Mouse (Mus musculus) macrophage (primary cell): ENCODE data around the gene Sgsm3. TPM values are rescaled to one million over a fixed set of nuclear protein-coding genes. Genes with fewer than 3 reads are reported as not detected.

ENCODE experiments used
- H3K27ac ChIP-seq: fragments of 350-480 bp; formaldehyde crosslinking; 2 replicates; pipeline ENCODE4 v1.9.0; 2021
- H3K36me3 ChIP-seq: fragments of 350-480 bp; formaldehyde crosslinking; 2 replicates; pipeline ENCODE4 v1.9.0; 2021; ENCODE audit errors: inconsistent target
- H3K4me3 ChIP-seq: fragments of 350-480 bp; formaldehyde crosslinking; 2 replicates; pipeline ENCODE4 v1.9.0; 2021; ENCODE audit errors: inconsistent target
- H3K79me2 ChIP-seq: fragments of 350-480 bp; formaldehyde crosslinking; 2 replicates; pipeline ENCODE4 v1.9.0; 2021; ENCODE audit errors: inconsistent target
- WGBS: methylation state at CpG from one replicate; pipeline ENCODE4 v1.1.7; 2026; ENCODE audit warnings: inconsistent platforms; ENCODE audit not compliant: missing documents; 5-methylcytosine and 5-hydroxymethylcytosine counted together
- polyA plus RNA-seq: library from polyadenylated mRNA; stranded (reverse); fragments of 250-400 nt; gene quantifications from 3 replicates; pipeline ENCODE4 v1.2.4, GENCODE M21; 2018; ENCODE audit warnings: inconsistent platforms

Gene Sgsm3
- polyA plus RNA-seq, 1 experiment from 2014 or later, result 10.3 TPM

DNA sequence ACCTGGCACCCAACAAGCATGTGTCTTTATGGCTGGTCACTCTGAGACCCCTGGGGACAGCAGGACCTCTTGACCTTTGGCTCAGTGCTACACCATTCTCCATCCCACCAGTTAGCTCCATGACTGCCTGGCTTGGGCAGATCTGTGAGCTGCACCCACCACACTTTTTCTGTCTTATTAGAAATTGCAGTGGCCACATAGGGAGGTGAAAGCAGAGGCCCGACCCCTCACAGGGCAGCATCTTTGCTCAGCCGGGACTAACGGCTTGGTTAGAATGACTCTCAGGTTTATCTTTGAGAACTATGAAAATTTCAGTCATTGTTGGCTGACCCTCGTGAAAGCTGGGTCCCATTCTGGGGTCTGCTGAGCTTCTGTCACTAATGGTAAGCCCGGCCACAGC lies 49.3 kb downstream of the Sgsm3 start:
- WGBS, result 92% methylated on average over 5 of the region's 5 CpGs
- Histone ChIP-seq H3K4me3 (no peak overlapping the region), H3K36me3 (peaks cover 19% of the 10 kb centered on the region; the same call in 1 of the 2 replicates), H3K27ac (no peak overlapping the region), H3K79me2 (peaks cover 74% of the 10 kb centered on the region)

DNA sequence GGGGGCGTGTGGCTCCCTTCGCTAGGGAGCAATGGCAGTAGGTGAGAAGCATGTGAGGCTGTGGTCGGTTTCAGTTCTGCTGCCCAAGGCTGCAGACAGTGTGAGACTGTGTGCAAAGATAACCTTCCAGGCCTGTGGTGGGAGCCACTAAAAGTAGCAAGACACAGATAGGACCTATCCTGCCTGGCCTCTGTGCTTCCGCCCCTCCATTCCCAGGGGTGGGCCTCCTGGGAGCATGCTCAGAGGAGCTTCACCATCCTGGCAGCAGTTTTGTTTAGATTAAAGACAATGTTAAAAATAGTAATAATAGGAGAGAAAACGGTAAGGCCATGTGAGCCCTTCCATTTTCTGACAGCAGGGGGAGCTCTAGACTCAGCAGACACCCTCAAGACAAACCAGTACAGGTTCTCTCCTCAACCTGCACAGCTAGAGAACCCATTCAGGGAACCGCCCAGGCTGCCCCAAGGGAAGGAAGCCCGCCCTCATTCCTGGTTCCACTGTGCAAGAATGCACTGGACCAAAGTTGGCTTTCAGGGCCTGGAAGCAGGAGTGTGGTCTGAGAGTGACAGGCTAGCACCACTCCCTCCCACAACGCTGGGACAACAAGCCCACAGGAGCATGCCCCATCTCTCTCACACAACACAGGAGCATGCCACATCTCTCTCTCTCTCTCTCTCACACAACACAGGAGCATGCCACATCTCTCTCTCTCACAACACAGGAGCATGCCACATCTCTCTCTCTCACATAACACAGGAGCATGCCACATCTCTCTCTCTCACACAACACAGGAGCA lies 50.0 kb downstream of the Sgsm3 start:
- Histone ChIP-seq H3K27ac (no peak overlapping the region), H3K36me3 (peaks cover 19% of the 10 kb centered on the region; the same call in 1 of the 2 replicates), H3K4me3 (no peak overlapping the region), H3K79me2 (peaks cover 81% of the 10 kb centered on the region)
- 35% methylated on average over 8 of the region's 8 CpGs for WGBS

GRCm38 (mm10) chr15:81030891-81031425 lies 53.4 kb downstream of the Sgsm3 start:
- Histone ChIP-seq H3K36me3 (peaks cover 21% of the 10 kb centered on the region; the same call in 1 of the 2 replicates), H3K79me2 (peaks cover 100% of the 10 kb centered on the region), H3K4me3 (no peak overlapping the region), H3K27ac (no peak overlapping the region)
- WGBS, result 88% methylated on average over 10 of the region's 10 CpGs

DNA sequence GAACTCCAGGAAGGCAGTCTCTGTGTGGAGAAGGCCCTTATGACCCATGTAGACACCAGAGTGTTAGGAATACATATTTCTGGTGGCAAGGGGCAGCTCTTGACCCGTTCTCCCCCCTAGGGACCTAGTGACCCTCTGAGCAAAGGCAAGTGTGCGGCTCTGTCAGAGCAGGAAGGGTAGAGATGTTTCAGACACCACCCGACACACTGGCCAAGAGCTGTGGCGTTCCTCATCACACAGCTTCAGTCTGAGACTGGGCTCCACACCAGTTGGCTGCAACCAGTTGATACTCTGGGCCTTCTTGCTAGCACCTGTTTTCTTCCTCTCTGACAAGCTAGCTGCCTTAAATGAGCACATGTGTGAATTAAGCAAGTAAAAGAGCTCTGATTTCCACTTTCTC lies 54.0 kb downstream of the Sgsm3 start:
- Histone ChIP-seq H3K27ac (no peak overlapping the region), H3K79me2 (peaks cover 100% of the 10 kb centered on the region), H3K4me3 (no peak overlapping the region), H3K36me3 (peaks cover 14% of the 10 kb centered on the region; the same call in 1 of the 2 replicates)
- 90% methylated on average over 4 of the region's 4 CpGs for whole genome bisulfite sequencing

DNA sequence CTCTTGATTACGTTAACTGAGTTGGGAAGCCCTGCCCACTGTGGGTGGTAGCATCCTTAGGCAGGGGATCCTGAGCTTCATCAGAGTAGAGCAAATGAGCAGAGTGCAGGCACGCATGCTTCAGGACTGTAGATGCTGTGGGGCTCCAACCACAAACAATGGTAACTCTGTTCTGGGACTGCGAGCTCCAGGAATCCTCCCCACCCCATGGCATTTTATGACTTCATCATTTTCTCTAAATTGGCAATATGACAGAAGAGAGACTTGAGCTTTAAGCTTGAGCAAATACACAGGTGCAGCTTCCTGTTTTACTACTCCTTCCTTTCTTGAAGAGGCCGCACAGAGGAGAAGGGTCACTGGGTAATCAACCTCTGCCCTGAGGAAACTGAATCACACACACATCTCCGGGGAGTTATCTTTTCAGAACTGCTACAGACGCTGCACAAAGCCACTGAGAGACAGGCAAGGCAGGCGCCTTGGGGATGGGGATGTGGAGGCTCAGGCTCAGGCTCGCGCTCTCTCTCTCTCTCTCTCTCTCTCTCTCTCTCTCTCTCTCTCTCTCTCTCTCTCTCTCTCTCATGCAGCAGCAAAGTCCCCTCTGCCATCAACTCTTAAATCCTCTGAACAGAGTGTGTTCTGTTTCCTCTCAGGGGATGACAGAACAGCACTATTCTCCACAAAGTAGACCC lies 55.5 kb downstream of the Sgsm3 start:
- H3K4me3 ChIP-seq, result no peak overlapping the region
- H3K27ac ChIP-seq, result no peak overlapping the region
- WGBS, result 49% methylated on average over 9 of the region's 9 CpGs
- peaks cover 100% of the 10 kb centered on the region for H3K79me2 ChIP-seq
- peaks cover 10% of the 10 kb centered on the region; the same call in 1 of the 2 replicates for H3K36me3 ChIP-seq

DNA sequence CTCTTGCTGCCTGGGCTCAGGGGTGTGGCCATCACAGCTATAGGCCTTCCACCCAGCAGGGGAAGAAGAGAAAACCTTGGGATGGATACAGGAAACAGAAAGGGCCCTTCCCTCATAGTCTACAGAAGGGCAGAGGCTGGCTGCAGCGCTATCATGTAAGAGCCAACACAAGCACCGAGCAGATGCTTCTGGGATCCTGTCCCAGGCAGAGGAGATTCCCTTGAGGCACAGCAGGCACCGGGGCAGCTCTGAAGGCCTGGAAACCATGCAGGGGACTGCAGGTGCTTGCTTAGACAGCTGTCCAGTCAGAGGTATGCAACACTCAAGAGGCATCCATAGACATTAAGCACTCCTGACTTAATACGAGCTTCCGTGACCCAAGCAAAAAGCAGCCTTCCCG lies 56.6 kb downstream of the Sgsm3 start:
- H3K36me3 ChIP-seq, result peaks cover 10% of the 10 kb centered on the region; the same call in 1 of the 2 replicates
- H3K4me3 ChIP-seq, result no peak overlapping the region
- peaks cover 100% of the 10 kb centered on the region for H3K79me2 ChIP-seq
- WGBS, result 90% methylated on average over 6 of the region's 6 CpGs
- no peak overlapping the region for H3K27ac ChIP-seq

- whole genome bisulfite sequencing, result 75% methylated on average over 11 of the region's 12 CpGs
- Histone ChIP-seq H3K4me3 (no peak overlapping the region), H3K79me2 (peaks cover 100% of the 10 kb centered on the region), H3K27ac (no peak overlapping the region), H3K36me3 (peaks cover 10% of the 10 kb centered on the region; the same call in 1 of the 2 replicates)
Measured at GRCm38 (mm10) chr15:81035417-81036162, 58.0 kb downstream of the Sgsm3 start.

- 91% methylated on average over 5 of the region's 5 CpGs for WGBS
- Histone ChIP-seq H3K4me3 (no peak overlapping the region), H3K79me2 (peaks cover 100% of the 10 kb centered on the region), H3K27ac (no peak overlapping the region), H3K36me3 (peaks cover 15% of the 10 kb centered on the region; the same call in 1 of the 2 replicates)
Measured at GRCm38 (mm10) chr15:81038419-81038818, 60.9 kb downstream of the Sgsm3 start.

- 100% methylated on average over 3 of the region's 4 CpGs for whole genome bisulfite sequencing
Measured at GRCm38 (mm10) chr15:81041767-81042166, 64.2 kb downstream of the Sgsm3 start.

GRCm38 (mm10) chr15:81042276-81042931 lies 64.8 kb downstream of the Sgsm3 start:
- no peak overlapping the region for H3K27ac ChIP-seq
- no peak overlapping the region for H3K4me3 ChIP-seq
- H3K36me3 ChIP-seq, result peaks cover 9% of the 10 kb centered on the region; the same call in 1 of the 2 replicates
- peaks cover 88% of the 10 kb centered on the region for H3K79me2 ChIP-seq
- WGBS, result 49% methylated on average over 13 of the region's 13 CpGs

More at GRCm38 (mm10) chr15:81041767-81042166, 64.2 kb downstream of the Sgsm3 start:
- H3K36me3 ChIP-seq, result peaks cover 9% of the 10 kb centered on the region; the same call in 1 of the 2 replicates
- peaks cover 88% of the 10 kb centered on the region for H3K79me2 ChIP-seq
- no peak overlapping the region for H3K27ac ChIP-seq
- H3K4me3 ChIP-seq, result no peak overlapping the region

- Histone ChIP-seq H3K4me3 (peak overlapping the region; percentile 43), H3K27ac (peak overlapping the region; percentile 93), H3K36me3 (peaks cover 9% of the 10 kb centered on the region; the same call in 1 of the 2 replicates), H3K79me2 (peaks cover 88% of the 10 kb centered on the region)
- whole genome bisulfite sequencing, result 1% methylated on average over 9 of the region's 9 CpGs
Measured at GRCm38 (mm10) chr15:81044446-81044845, 66.9 kb downstream of the Sgsm3 start.

- WGBS, result 0% methylated on average over 4 of the region's 4 CpGs
- H3K79me2 ChIP-seq, result peaks cover 88% of the 10 kb centered on the region
- peaks cover 9% of the 10 kb centered on the region; the same call in 1 of the 2 replicates for H3K36me3 ChIP-seq
- H3K27ac ChIP-seq, result peak overlapping the region; percentile 93
- H3K4me3 ChIP-seq, result peak overlapping the region; percentile 43
Measured at GRCm38 (mm10) chr15:81045336-81045735, 67.8 kb downstream of the Sgsm3 start.

DNA sequence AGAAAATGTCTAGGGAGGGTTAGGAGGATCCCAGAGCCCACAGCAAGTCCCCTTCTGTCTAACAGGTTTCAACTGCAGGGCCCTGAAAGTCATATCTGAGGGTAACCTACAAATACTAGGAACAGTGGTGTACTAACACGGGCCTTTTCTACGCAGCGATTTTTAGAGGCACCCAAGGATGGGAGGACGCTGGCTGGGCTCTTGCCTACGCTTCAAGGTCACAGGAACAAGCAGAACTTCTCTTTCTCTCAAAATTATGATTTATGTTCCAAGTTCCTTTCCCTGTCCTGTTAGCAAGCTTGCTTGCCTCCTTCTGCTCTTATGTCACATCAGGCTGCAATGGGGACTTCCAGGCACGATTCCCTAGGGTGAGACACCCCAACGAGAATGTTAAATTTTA lies 68.5 kb downstream of the Sgsm3 start:
- H3K27ac ChIP-seq, result peak overlapping the region; percentile 93

More for the DNA sequence above, 68.5 kb downstream of the Sgsm3 start:
- no peak overlapping the region for H3K4me3 ChIP-seq
- H3K36me3 ChIP-seq, result peaks cover 9% of the 10 kb centered on the region; the same call in 1 of the 2 replicates
- WGBS, result 6% methylated on average over 7 of the region's 7 CpGs
- H3K79me2 ChIP-seq, result peaks cover 88% of the 10 kb centered on the region
